Mouse (Mus musculus): ENCODE measurements at regions not wholly inside any gene's neighbourhood (a gene's known extent, or its start where the extent isn't known, plus 50 kb on each side); places are given as distances from the start of the nearest gene placed in this dataset.
A peak's percentile ranks its signal among the peaks of the same experiment; 100 is the strongest.

DNA sequence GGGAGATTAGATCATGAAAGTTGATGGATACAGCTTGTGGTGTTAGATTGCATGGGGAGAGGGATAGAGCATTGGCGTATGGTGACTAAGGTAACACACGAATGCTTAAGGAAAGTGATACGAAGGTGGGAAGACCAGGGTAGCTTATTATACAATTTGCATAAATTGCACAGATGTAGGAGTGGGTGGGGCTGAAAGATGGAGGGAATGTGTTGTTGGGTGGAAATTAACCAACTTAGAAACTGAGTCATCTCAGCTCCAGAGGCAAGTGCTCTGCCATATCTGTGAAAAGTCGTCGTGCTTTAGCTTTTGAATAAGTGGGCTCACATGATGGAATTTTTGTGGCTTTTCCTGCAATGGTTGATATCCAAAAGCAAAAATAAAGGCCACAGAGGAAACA is 404.8 kb upstream of the Frg1 start:
- no peak overlapping the region for H3K9ac ChIP-seq
- no peak for ATAC-seq (ENCODE audit: low read depth)
- 91% methylated on average over 5 of the region's 5 CpGs for WGBS
- no peak overlapping the region for H3K4me2 ChIP-seq
- H3K4me1 ChIP-seq (replicated peaks) = no peaks in the 10 kb centered on the region; the same call in 1 of the 2 replicates
- H3K4me3 ChIP-seq = no peak overlapping the region
- no peaks in the 10 kb centered on the region for H3K27me3 ChIP-seq
- no peaks in the 10 kb centered on the region for H3K9me3 ChIP-seq
- no peaks in the 10 kb centered on the region for H3K36me3 ChIP-seq
- H3K27ac ChIP-seq (replicated peaks) = no peak overlapping the region

DNA sequence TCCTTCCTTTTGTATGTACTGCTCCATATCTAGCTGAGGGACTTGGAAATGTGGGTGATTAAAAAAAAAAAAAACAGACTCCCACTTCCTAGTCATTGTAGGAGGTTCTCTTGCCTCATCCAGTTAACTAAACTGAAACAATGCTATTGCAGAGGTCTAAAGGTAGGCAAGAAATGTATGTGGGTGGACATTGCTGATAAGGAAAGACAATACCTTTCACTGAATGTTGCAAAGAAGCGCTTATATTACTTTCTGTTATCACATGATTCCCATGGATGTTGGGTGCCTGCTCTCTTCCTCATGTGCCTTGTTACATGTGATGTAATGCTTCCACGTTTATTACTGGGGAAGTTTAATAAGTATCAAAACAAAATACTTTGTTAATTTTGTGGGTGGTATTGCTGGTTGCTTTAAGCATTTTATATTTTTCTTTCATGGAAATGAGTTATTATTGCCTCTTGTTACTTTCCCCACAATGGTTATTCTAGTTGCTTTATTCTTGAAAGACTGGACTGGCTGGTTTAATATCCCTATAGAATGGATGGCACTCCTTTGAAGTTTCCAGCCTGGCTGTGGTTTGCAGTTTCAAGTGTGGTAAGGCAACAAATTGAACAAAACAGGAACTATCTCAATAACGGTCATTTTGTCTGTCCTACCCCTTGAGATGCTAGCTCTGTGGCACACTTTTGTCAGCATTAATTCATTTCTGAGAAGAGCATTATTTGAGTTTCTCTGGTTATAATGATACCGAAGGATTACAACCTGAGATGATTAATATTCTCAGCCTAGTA is 403.9 kb upstream of the Frg1 start:
- no peaks in the 10 kb centered on the region; the same call in 1 of the 2 replicates for H3K4me1 ChIP-seq (replicated peaks)
- no peak for ATAC-seq (ENCODE audit: low read depth)
- no peaks in the 10 kb centered on the region for H3K36me3 ChIP-seq
- H3K27me3 ChIP-seq = no peaks in the 10 kb centered on the region
- H3K27ac ChIP-seq (replicated peaks) = no peak overlapping the region
- no peak overlapping the region for H3K9ac ChIP-seq
- WGBS = 91% methylated on average over 4 of the region's 4 CpGs
- H3K9me3 ChIP-seq = no peaks in the 10 kb centered on the region
- H3K4me3 ChIP-seq = no peak overlapping the region
- H3K4me2 ChIP-seq = no peak overlapping the region

DNA sequence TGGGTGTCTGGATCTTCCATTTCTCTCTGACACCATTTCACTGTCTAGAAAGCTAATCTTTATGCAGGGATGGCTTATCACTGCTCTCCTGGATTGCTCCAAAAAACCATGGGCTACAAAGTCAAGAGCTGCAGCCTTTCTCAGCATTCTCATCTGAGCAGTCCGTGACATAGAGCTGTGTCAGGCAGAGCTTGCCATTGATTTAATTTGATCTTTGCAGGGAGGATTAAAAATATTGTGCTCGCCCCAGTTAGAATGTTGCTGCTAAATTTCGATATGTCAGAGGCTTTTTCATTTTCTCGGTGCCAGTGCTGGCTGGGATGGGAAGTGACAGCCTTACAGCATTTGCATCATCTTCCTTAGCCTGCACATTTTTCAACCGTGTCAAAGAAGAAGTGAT is 401.7 kb upstream of the Frg1 start:
- Histone ChIP-seq H3K36me3 (no peaks in the 10 kb centered on the region), H3K27me3 (no peaks in the 10 kb centered on the region), H3K9ac (no peak overlapping the region), H3K4me1 (replicated peaks) (no peaks in the 10 kb centered on the region; the same call in 1 of the 2 replicates), H3K4me3 (no peak overlapping the region), H3K27ac (replicated peaks) (no peak overlapping the region), H3K9me3 (no peaks in the 10 kb centered on the region), H3K4me2 (no peak overlapping the region)
- ATAC-seq (ENCODE audit: low read depth) = no peak
- 78% methylated on average over 5 of the region's 5 CpGs for WGBS

DNA sequence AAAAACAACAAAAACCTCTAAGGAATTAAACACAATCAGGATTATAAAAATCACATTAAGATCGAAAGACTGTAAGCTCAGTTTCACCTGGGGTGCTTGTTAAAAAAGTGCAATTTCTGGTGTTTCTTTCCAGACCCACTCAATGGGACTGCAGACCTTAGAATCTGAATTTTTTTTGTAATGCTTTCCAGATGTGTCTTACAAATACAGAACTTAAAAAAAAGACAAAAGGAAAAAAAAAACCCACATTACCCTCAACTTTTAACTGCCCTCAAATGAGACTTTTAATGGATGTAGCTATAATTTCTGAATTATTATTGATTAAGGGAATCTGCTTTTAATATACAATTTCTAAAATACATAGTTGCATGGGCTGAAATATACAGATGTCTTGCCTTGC is 401.2 kb upstream of the Frg1 start:
- H3K4me2 ChIP-seq = no peak overlapping the region
- no peak overlapping the region for H3K4me3 ChIP-seq
- no peaks in the 10 kb centered on the region for H3K27me3 ChIP-seq
- H3K9ac ChIP-seq = no peak overlapping the region
- no peaks in the 10 kb centered on the region for H3K9me3 ChIP-seq
- H3K36me3 ChIP-seq = no peaks in the 10 kb centered on the region
- H3K4me1 ChIP-seq (replicated peaks) = no peaks in the 10 kb centered on the region; the same call in 1 of the 2 replicates
- no peak overlapping the region for H3K27ac ChIP-seq (replicated peaks)
- WGBS = 87% methylated on average over 1 of the region's 1 CpGs
- no peak for ATAC-seq (ENCODE audit: low read depth)

DNA sequence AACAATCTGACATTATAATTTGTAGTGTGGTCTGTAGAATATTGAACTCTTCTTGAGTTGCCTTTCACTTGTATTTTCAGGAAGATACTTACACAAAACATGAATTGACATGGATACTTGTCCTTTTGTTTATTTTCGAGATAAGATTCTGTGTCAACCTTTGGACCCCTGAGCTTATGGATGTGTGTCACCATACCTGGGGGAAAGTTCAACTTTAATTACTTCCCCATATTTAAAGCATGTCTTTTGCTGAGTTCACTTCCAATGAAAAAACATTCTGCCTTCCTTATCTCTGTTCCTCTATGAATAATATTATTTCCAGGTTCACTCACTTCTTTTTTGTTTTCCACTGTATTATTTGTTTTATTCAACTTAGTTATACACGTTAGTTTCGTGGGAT is 398.4 kb upstream of the Frg1 start:
- no peak overlapping the region for H3K9ac ChIP-seq
- no peak overlapping the region for H3K4me2 ChIP-seq
- H3K4me1 ChIP-seq (replicated peaks) = no peaks in the 10 kb centered on the region; the same call in 1 of the 2 replicates
- no peak for ATAC-seq (ENCODE audit: low read depth)
- no peaks in the 10 kb centered on the region for H3K36me3 ChIP-seq
- 90% methylated on average over 3 of the region's 3 CpGs for WGBS
- no peak overlapping the region for H3K4me3 ChIP-seq
- no peaks in the 10 kb centered on the region for H3K27me3 ChIP-seq
- no peak overlapping the region for H3K27ac ChIP-seq (replicated peaks)
- no peaks in the 10 kb centered on the region for H3K9me3 ChIP-seq

DNA sequence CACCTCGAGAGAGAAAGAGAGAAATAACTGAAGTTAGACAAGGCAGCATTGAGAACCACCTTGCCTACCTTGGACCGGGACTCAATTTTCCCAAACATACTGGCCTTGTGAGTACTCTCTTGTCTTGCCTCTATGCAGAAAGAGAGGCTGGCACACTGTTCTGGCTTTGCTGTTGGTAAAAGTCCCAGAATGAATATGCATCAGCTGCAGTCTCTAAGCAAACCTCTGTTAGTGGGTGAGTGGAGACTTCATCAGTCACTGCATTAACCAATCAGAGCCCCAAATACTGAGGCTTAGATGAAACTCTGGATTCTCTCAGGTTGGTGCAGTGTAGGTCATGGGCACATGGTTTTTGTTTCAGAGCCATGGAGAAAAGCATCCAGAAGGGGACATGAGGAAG is 378.8 kb upstream of the Frg1 start:
- H3K27me3 ChIP-seq = no peaks in the 10 kb centered on the region
- H3K4me3 ChIP-seq = no peak overlapping the region
- H3K4me1 ChIP-seq (replicated peaks) = no peaks in the 10 kb centered on the region
- no peak overlapping the region for H3K4me2 ChIP-seq
- H3K9ac ChIP-seq = no peak overlapping the region
- WGBS = 63% methylated on average over 2 of the region's 2 CpGs
- H3K36me3 ChIP-seq = no peaks in the 10 kb centered on the region
- no peaks in the 10 kb centered on the region for H3K9me3 ChIP-seq
- no peak for ATAC-seq (ENCODE audit: low read depth)
- no peak overlapping the region for H3K27ac ChIP-seq (replicated peaks)

DNA sequence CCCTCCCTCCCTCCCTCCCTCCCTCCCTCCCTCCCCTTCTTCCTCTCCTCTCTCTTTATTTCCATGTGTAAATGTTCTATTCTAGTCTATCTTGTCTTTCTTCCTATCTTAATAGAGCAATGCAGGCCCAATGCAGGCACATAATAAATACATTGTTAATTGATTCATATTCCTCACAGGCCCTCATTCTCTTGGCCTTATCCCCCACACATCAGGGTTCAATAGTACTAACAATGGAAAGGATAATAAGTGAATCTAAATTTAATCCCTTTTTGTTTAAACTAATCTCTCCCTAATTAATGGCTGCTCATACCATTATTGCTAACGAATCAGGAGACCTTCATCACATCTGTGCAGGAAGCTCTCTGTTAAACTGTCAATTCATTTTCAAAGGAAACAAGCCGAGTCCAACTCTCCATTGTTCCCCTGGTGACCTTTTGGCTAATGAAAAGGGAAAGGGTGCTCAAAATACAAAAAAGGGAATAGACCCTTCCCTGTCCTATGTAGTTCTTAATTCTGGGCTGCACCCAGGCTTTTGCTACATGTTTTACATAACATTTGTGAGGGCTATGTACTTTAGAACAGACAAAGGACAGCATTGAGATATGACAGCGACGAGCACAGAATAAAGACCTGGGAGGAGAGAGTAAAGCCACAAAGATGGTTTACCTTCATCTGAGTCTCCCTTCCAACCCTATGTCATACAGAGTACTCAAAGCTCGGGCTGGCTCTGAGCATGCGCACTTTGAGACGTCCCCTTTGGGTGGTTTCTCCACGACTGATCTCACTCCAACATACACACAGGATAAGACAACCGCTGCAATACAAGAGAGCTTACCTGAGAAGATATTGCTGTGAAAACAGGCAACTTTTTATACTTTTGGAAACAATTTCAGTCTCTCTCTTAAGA is 370.3 kb upstream of the Frg1 start:
- 58% methylated on average over 9 of the region's 9 CpGs for WGBS
- Histone ChIP-seq H3K27me3 (no peaks in the 10 kb centered on the region), H3K4me2 (no peak overlapping the region), H3K36me3 (no peaks in the 10 kb centered on the region), H3K9ac (no peak overlapping the region), H3K4me1 (replicated peaks) (no peaks in the 10 kb centered on the region; the same call in 1 of the 2 replicates), H3K9me3 (no peaks in the 10 kb centered on the region), H3K4me3 (no peak overlapping the region), H3K27ac (replicated peaks) (no peak overlapping the region)
- ATAC-seq (ENCODE audit: low read depth) = no peak

DNA sequence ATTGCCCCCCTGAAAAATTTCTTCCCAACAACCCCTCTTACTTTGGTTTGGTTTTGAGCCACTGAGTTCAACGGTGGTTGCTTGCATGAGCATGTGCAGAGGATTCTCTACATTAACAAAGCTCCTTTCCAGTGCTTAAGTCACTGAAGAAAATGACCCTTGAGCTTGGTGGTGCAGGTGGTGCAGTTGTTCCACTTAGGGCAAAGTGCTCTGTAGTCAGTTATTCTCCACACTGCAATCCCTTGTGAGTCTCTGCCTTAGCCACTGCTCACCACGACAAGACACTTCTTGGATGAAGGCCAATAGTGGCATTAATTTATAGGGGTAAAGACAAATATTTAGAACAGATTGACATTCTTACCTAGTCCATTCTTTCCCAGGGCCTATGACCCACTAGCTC is 369.1 kb upstream of the Frg1 start:
- Histone ChIP-seq H3K4me3 (no peak overlapping the region), H3K36me3 (no peaks in the 10 kb centered on the region), H3K27me3 (no peaks in the 10 kb centered on the region), H3K4me1 (replicated peaks) (no peaks in the 10 kb centered on the region; the same call in 1 of the 2 replicates), H3K9ac (no peak overlapping the region), H3K4me2 (no peak overlapping the region), H3K9me3 (no peaks in the 10 kb centered on the region), H3K27ac (replicated peaks) (no peak overlapping the region)
- 66% methylated on average over 2 of the region's 2 CpGs for WGBS
- no peak for ATAC-seq (ENCODE audit: low read depth)

DNA sequence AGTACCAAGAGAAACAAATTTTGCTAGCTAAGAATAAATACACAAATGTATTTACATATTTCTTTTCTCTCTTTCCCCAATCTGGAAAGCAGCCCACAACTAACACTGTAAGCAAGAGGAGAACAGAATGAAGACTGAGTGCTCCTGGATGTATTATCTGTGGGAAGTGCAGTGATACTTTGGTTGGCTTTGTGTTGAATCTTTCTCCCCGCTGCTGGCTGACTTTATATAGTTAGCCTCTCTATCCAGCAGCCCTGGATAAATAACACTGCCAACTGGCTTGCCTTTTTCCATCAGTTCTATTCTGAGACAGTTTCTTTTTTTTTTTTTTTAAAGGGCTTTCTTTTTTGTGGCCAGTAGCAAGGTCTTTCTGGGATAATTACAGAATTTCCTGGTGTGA is 366.0 kb upstream of the Frg1 start:
- Histone ChIP-seq H3K27me3 (no peaks in the 10 kb centered on the region), H3K9me3 (no peaks in the 10 kb centered on the region), H3K4me1 (replicated peaks) (no peaks in the 10 kb centered on the region; the same call in 1 of the 2 replicates), H3K9ac (no peak overlapping the region), H3K27ac (replicated peaks) (no peak overlapping the region), H3K4me2 (no peak overlapping the region), H3K4me3 (no peak overlapping the region), H3K36me3 (no peaks in the 10 kb centered on the region)
- no peak for ATAC-seq (ENCODE audit: low read depth)
- 70% methylated on average over 1 of the region's 1 CpGs for WGBS

DNA sequence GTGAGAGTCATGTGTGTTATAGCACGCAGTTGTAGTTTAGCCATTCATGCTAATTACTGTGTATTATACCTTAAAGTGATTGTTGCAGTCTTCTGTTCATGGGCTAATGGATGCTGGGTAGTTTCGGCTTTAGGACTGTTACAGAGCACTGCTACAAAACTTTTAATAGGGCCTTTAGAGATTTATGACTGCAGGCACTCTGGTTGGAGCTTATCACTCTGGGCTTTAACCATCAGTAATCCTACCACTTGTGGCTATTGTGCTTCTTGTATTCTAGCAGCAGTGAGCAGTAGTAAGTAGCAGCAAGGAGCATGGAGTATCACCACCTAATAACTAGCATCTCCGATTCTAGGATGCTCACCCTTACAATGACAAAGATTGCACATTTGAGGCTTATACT is 362.6 kb upstream of the Frg1 start:
- H3K4me2 ChIP-seq = no peak overlapping the region
- ATAC-seq (ENCODE audit: low read depth) = no peak
- 87% methylated on average over 3 of the region's 3 CpGs for WGBS
- no peak overlapping the region for H3K27ac ChIP-seq (replicated peaks)
- no peak overlapping the region for H3K9ac ChIP-seq
- no peaks in the 10 kb centered on the region for H3K9me3 ChIP-seq
- no peaks in the 10 kb centered on the region for H3K4me1 ChIP-seq (replicated peaks)
- no peak overlapping the region for H3K4me3 ChIP-seq
- no peaks in the 10 kb centered on the region for H3K27me3 ChIP-seq
- H3K36me3 ChIP-seq = no peaks in the 10 kb centered on the region

DNA sequence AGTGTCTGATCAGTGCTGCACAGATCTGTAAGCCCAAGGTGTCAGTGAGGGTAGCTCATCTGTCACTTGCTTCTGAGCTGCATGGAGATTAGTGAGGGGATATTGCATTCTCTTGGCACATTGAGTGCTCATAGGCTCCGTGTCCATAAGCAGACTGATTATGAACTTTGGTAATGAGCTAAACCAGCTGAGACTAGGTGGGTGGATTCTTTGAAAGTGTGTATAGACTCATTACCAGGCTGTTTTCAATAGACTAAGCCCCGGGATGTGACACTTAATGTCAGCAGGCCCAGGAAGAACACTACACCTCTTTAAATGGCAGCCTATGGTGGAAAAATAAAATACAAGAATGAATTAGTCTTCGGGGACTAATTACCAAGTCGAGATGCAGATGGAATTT is 354.9 kb upstream of the Frg1 start:
- 0 out of 2 replicates have a peak, but pooled peaks have one; percentile 23 for ATAC-seq (ENCODE audit: low read depth)
- no peaks in the 10 kb centered on the region for H3K36me3 ChIP-seq
- H3K4me3 ChIP-seq = no peak overlapping the region
- H3K27ac ChIP-seq (replicated peaks) = no peak overlapping the region
- H3K4me2 ChIP-seq = no peak overlapping the region
- H3K4me1 ChIP-seq (replicated peaks) = 0 out of 2 replicates have a peak, but pooled peaks cover 8% of the 10 kb centered on the region
- no peaks in the 10 kb centered on the region for H3K27me3 ChIP-seq
- 61% methylated on average over 4 of the region's 4 CpGs for WGBS
- H3K9ac ChIP-seq = no peak overlapping the region
- H3K9me3 ChIP-seq = no peaks in the 10 kb centered on the region

DNA sequence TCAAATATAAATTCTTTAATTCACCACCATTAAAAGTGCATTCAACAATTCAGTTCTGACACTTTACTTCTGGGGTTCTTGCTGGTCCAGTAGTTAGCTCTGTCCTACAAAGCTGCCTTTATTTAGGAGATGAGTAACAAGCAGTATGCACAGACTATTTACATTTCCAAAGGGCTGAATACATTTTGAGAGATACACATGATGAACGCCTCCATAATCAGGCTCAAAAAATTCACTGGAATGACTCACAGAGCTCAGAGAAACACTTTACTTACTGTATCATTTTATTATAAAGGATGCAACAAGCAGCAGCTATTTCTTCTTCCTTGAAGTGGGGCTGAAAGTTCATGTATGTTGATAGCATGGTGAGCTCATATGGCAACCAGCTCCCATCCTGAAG is 336.6 kb upstream of the Frg1 start:
- WGBS = 97% methylated on average over 1 of the region's 1 CpGs
- H3K36me3 ChIP-seq = no peaks in the 10 kb centered on the region

More for the DNA sequence above, 336.6 kb upstream of the Frg1 start:
- H3K9me3 ChIP-seq = no peaks in the 10 kb centered on the region
- no peak for ATAC-seq (ENCODE audit: low read depth)
- H3K9ac ChIP-seq = no peak overlapping the region
- H3K4me2 ChIP-seq = no peak overlapping the region
- no peak overlapping the region for H3K4me3 ChIP-seq
- H3K4me1 ChIP-seq (replicated peaks) = no peaks in the 10 kb centered on the region; the same call in 1 of the 2 replicates
- no peaks in the 10 kb centered on the region for H3K27me3 ChIP-seq
- H3K27ac ChIP-seq (replicated peaks) = no peak overlapping the region

Measured in neural tube, embryonic 13.5 days (tissue).